Mouse (Mus musculus) heart, embryonic 15.5 days (tissue): ENCODE data around the gene Vps72. TPM values are rescaled to one million over a fixed set of nuclear protein-coding genes. Genes with fewer than 3 reads are reported as not detected.

Experiments
- ATAC-seq: fragments of 200-750 bp; cut with Nextera tagmentation; replicated peaks from 2 replicates; pipeline ENCODE4 v1.8.0; 2017; ENCODE audit warnings: low read depth, moderate TSS enrichment; ENCODE audit not compliant: insufficient number of reproducible peaks, insufficient read depth, low FRiP score
- H3K27ac ChIP-seq: fragments of 300-500 bp; sonication (generic); 2 replicates; pipeline ENCODE4 v1.5.1; 2015; ENCODE audit warnings: mild to moderate bottlenecking, inconsistent platforms
- H3K27me3 ChIP-seq: fragments of 300-500 bp; sonication (generic); 2 replicates; pipeline ENCODE4 v1.6.1; 2015; ENCODE audit warnings: inconsistent platforms
- H3K36me3 ChIP-seq: fragments of 300-500 bp; sonication (generic); 2 replicates; pipeline ENCODE4 v1.6.1; 2015; ENCODE audit warnings: mild to moderate bottlenecking, inconsistent platforms
- H3K4me1 ChIP-seq: fragments of 300-500 bp; sonication (generic); replicated peaks from 2 replicates; pipeline ENCODE4 v1.6.1; 2015; ENCODE audit warnings: inconsistent platforms
- H3K4me2 ChIP-seq: fragments of 300-500 bp; sonication (generic); 2 replicates; pipeline ENCODE4 v1.6.1; 2015; ENCODE audit warnings: inconsistent platforms, mild to moderate bottlenecking, moderate library complexity
- H3K4me3 ChIP-seq: fragments of 300-500 bp; sonication (generic); 2 replicates; pipeline ENCODE4 v1.5.1; 2015; ENCODE audit warnings: mild to moderate bottlenecking, inconsistent platforms
- H3K9ac ChIP-seq: fragments of 300-500 bp; sonication (generic); 2 replicates; pipeline ENCODE4 v1.6.1; 2015; ENCODE audit warnings: mild to moderate bottlenecking, inconsistent platforms
- H3K9me3 ChIP-seq: fragments of 300-500 bp; sonication (generic); replicated peaks from 2 replicates; pipeline ENCODE4 v1.6.1; 2016; ENCODE audit warnings: inconsistent platforms
- WGBS: fragments of 180-500 bp; shearing (Covaris S2); methylation state at CpG from one replicate; pipeline ENCODE4 v1.1.7; 2015; ENCODE audit warnings: mixed read lengths; 5-methylcytosine and 5-hydroxymethylcytosine counted together
- polyA plus RNA-seq: library from polyadenylated mRNA; unstranded; fragments of >200 nt; fragmentation: Nextera tagmentation; extraction: Ambion mirVana; gene quantifications from 2 replicates; pipeline ENCODE4 v1.2.1, GENCODE M21; 2015

Vps72 gene
- 79.5 and 99.3 TPM in 2 replicates for polyA plus RNA-seq

GRCm38 (mm10) chr3:95110911-95111726, at the start of gene Vps72:
Vps72 (plus strand) TSS chr3:95111022.
- H3K4me3 ChIP-seq, result peak within 1 kb of the TSS; percentile 86
- H3K27ac ChIP-seq, result peak within 1 kb of the TSS; percentile 98
- H3K27me3 ChIP-seq, result no peaks in the 10 kb centered on the region
- no peaks in the 10 kb centered on the region for H3K9me3 ChIP-seq
- under 1% methylated on average over 54 of the region's 54 CpGs for WGBS
- H3K9ac ChIP-seq, result peak within 1 kb of the TSS; percentile 85
- H3K4me1 ChIP-seq, result peaks cover 18% of the 10 kb centered on the region
- H3K4me2 ChIP-seq, result peak within 1 kb of the TSS; percentile 57
- ATAC-seq, result peak; percentile 65
- 0 out of 2 replicates have a peak, but pooled peaks cover 12% of the 10 kb centered on the region for H3K36me3 ChIP-seq

DNA sequence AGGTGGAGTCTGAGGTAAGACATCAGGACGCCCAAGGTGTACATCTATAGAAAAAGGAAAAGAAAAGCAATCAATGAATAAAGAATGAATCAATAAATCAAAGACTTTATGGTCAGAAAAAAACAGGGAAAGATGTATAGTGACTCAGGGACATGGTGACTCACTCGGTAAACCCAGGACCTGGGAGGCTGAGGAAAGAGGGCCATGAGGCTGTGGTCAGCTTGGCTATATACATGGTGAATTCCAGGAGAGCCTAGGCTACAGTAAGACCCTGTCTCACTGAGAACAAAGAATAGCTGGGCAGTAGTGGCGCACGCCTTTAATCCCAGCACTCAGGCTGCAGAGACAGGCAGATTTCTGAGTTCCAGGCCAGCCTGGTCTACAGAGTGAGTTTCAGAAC, 47.1 kb upstream of the Vps72 start:
- Histone ChIP-seq H3K9me3 (no peaks in the 10 kb centered on the region), H3K36me3 (peaks cover 93% of the 10 kb centered on the region), H3K4me3 (no peak overlapping the region), H3K27ac (no peak overlapping the region), H3K9ac (no peak overlapping the region), H3K4me2 (no peak overlapping the region), H3K4me1 (peaks cover 3% of the 10 kb centered on the region; the same call in 1 of the 2 replicates), H3K27me3 (no peaks in the 10 kb centered on the region)
- no peak for ATAC-seq
- 95% methylated on average over 4 of the region's 4 CpGs for WGBS

DNA sequence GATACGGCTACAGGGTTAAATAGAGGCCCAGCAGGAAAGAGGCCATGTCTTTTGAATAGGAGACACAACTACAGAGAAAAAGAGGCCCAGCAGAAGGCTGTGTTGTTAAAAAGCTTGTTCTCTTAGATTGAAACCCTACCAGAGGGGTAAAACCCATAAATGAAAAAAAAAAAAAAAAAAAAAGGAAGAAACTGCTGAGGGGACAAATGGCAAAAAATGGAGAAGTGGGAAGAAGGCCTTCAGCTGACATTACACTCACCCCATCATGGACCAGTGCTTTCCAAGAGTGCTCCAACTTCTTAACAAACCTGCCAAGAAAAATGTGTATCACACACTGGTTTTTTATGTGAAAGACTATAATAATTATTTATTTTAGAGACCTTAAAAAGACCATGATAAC, 45.3 kb upstream of the Vps72 start:
- Histone ChIP-seq H3K27me3 (no peaks in the 10 kb centered on the region), H3K9me3 (no peaks in the 10 kb centered on the region), H3K4me3 (no peak overlapping the region), H3K4me2 (no peak overlapping the region), H3K36me3 (peaks cover 91% of the 10 kb centered on the region), H3K9ac (no peak overlapping the region), H3K27ac (no peak overlapping the region), H3K4me1 (peaks cover 3% of the 10 kb centered on the region; the same call in 1 of the 2 replicates)
- ATAC-seq, result no peak
- WGBS, result 82% methylated on average over 1 of the region's 1 CpGs

- Histone ChIP-seq H3K27me3 (no peaks in the 10 kb centered on the region), H3K36me3 (peaks cover 91% of the 10 kb centered on the region), H3K27ac (no peak overlapping the region), H3K4me3 (no peak overlapping the region), H3K9me3 (no peaks in the 10 kb centered on the region), H3K4me2 (no peak overlapping the region), H3K4me1 (peaks cover 3% of the 10 kb centered on the region; the same call in 1 of the 2 replicates), H3K9ac (no peak overlapping the region)
- no peak for ATAC-seq
- WGBS, result 82% methylated on average over 6 of the region's 6 CpGs
Measured at GRCm38 (mm10) chr3:95066095-95066494, 44.7 kb upstream of the Vps72 start.

GRCm38 (mm10) chr3:95066570-95066969, 44.3 kb upstream of the Vps72 start:
- 64% methylated on average over 11 of the region's 11 CpGs for WGBS
- H3K36me3 ChIP-seq, result peaks cover 91% of the 10 kb centered on the region

DNA sequence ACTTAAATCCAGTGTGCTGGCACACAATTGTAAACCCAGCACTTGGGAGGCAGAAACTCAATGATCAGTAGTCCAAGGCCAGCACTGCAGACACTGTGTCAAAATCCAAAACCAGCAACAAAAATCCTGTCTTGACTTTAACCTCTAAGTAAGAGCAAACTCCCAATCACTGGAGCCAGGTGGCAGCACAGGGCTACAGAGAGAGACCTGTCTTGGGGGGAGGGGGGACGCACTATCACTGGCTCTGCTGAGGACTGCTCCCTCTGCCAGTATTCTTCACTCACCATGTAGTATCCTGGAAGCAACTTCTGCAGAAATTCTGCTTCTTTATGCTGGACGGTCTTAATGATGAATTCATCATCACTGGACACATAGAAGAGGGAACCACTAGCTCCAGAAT, 39.2 kb upstream of the Vps72 start:
- Histone ChIP-seq H3K27me3 (no peaks in the 10 kb centered on the region), H3K9me3 (no peaks in the 10 kb centered on the region), H3K4me1 (peaks cover 3% of the 10 kb centered on the region; the same call in 1 of the 2 replicates), H3K4me3 (no peak overlapping the region), H3K4me2 (no peak overlapping the region), H3K36me3 (peaks cover 77% of the 10 kb centered on the region), H3K27ac (no peak overlapping the region), H3K9ac (no peak overlapping the region)
- 94% methylated on average over 2 of the region's 2 CpGs for WGBS
- ATAC-seq, result no peak

More at GRCm38 (mm10) chr3:95066570-95066969, 44.3 kb upstream of the Vps72 start:
- Histone ChIP-seq H3K9ac (no peak overlapping the region), H3K4me3 (no peak overlapping the region), H3K27ac (no peak overlapping the region), H3K27me3 (no peaks in the 10 kb centered on the region), H3K9me3 (no peaks in the 10 kb centered on the region), H3K4me1 (peaks cover 3% of the 10 kb centered on the region; the same call in 1 of the 2 replicates), H3K4me2 (no peak overlapping the region)
- ATAC-seq, result no peak

DNA sequence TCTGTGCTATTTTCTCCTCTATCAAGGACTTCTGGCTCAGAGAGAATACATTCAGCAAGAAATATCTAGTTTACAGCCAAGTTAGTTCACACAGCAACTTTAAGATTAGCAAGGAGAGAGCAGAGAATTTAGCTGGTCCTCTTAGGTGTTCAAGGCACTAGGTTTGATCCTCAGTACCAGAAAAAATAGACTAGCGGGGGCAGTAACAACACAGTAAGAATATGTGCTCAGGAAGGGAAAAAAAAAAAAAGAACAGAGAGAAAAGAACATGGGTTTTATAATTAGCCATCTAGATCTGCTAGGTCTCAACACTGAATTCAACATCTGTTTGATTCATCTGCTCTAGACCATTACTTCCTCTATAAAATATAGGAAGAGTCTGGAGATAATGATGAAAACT, 22.8 kb upstream of the Vps72 start:
- H3K4me1 ChIP-seq, result no peaks in the 10 kb centered on the region
- no peak overlapping the region for H3K27ac ChIP-seq
- WGBS, result 92% methylated on average over 1 of the region's 1 CpGs
- no peak for ATAC-seq
- H3K27me3 ChIP-seq, result no peaks in the 10 kb centered on the region
- H3K4me2 ChIP-seq, result no peak overlapping the region
- H3K9ac ChIP-seq, result no peak overlapping the region
- H3K4me3 ChIP-seq, result no peak overlapping the region
- H3K9me3 ChIP-seq, result no peaks in the 10 kb centered on the region
- H3K36me3 ChIP-seq, result no peaks in the 10 kb centered on the region

GRCm38 (mm10) chr3:95100854-95101253, 10.0 kb upstream of the Vps72 start:
- Histone ChIP-seq H3K27ac (no peak overlapping the region), H3K27me3 (no peaks in the 10 kb centered on the region), H3K36me3 (0 out of 2 replicates have a peak, but pooled peaks cover 3% of the 10 kb centered on the region), H3K4me1 (peaks cover 17% of the 10 kb centered on the region), H3K9ac (no peak overlapping the region), H3K4me2 (no peak overlapping the region), H3K9me3 (no peaks in the 10 kb centered on the region), H3K4me3 (no peak overlapping the region)
- WGBS, result 36% methylated on average over 2 of the region's 2 CpGs
- no peak for ATAC-seq

GRCm38 (mm10) chr3:95105121-95105520, 5.7 kb upstream of the Vps72 start:
- H3K4me2 ChIP-seq, result peak overlapping the region; percentile 77
- 0 out of 2 replicates have a peak, but pooled peaks cover 3% of the 10 kb centered on the region for H3K36me3 ChIP-seq
- peak overlapping the region; percentile 73 for H3K4me3 ChIP-seq
- no peaks in the 10 kb centered on the region for H3K27me3 ChIP-seq
- WGBS, result 19% methylated on average over 4 of the region's 4 CpGs
- H3K9me3 ChIP-seq, result no peaks in the 10 kb centered on the region
- H3K27ac ChIP-seq, result peak overlapping the region; percentile 87
- peaks cover 13% of the 10 kb centered on the region for H3K4me1 ChIP-seq
- peak overlapping the region; percentile 87 for H3K9ac ChIP-seq
- no peak for ATAC-seq

GRCm38 (mm10) chr3:95105586-95106337, 5.1 kb upstream of the Vps72 start:
- peak overlapping the region; percentile 87 for H3K27ac ChIP-seq
- H3K36me3 ChIP-seq, result 0 out of 2 replicates have a peak, but pooled peaks cover 3% of the 10 kb centered on the region
- H3K9me3 ChIP-seq, result no peaks in the 10 kb centered on the region
- peak overlapping the region; percentile 73 for H3K4me3 ChIP-seq
- H3K9ac ChIP-seq, result peak overlapping the region; percentile 87
- H3K4me1 ChIP-seq, result peaks cover 18% of the 10 kb centered on the region
- no peaks in the 10 kb centered on the region for H3K27me3 ChIP-seq
- H3K4me2 ChIP-seq, result peak overlapping the region; percentile 77
- ATAC-seq, result no peak
- WGBS, result under 1% methylated on average over 16 of the region's 16 CpGs
